Mouse (Mus musculus) kidney, postnatal 25 days (tissue): Measurements from ENCODE around the gene Wipf3.

Experiments
- DNase-seq, 2 experiments: peaks; one replicate each; pipeline ENCODE4 v3.0.0; 2021; ENCODE audit warnings: mixed read lengths in 2 of 2

The Wipf3 gene

GRCm38 (mm10) chr6:54537053-54537452, 107.7 kb downstream of the Wipf3 start:
- DNase-seq, result no peak

GRCm38 (mm10) chr6:54538773-54539173, 109.4 kb downstream of the Wipf3 start:
- no peak for DNase-seq

GRCm38 (mm10) chr6:54539396-54539795, 110.0 kb downstream of the Wipf3 start:
- no peak for DNase-seq

GRCm38 (mm10) chr6:54540252-54540887, 111.0 kb downstream of the Wipf3 start:
- DNase-seq, result no peak

DNA sequence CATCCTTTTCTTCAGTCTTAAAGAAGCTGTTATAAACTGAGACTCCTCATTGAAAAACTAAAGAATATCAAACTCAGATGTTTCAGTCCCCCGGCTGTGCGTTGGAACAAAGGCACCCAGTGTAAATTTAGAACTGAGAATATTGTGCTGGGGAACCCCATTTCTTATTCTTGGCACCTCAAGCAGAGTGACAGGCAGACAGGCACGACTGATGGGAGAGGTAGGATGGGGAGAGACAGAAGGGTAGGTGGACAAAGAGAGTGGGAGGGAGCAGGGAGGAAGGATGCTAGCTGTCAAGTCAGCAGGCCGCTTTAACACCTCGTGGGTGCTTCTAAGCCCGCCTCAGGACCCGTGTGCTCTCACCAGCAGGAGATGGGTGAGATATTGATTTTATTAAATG, 113.4 kb downstream of the Wipf3 start:
- DNase-seq, result no peak

DNA sequence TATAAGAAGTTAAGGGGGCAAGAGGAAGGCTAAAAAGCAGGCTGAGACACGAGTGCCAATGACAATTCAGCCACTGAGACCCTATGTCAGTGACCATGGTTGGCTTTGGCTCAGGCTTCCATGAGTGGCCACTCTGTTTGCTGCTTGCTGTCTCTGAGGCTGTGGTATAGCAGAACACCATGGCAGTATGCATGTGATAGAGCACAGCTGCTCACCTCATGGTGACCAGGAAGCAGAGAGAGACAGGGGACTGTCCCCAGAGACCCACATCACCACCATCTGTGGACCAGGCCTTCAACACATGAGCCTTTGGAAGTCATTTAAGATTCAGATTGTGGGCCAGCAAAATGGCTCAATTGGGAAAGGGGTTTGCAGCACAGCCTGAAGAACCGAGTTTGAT, 114.2 kb downstream of the Wipf3 start:
- DNase-seq, result no peak

GRCm38 (mm10) chr6:54548314-54549019, 119.1 kb downstream of the Wipf3 start:
- DNase-seq, result peak; percentile 40 to 56

GRCm38 (mm10) chr6:54549311-54549710, 119.9 kb downstream of the Wipf3 start:
- DNase-seq, result no peak

DNA sequence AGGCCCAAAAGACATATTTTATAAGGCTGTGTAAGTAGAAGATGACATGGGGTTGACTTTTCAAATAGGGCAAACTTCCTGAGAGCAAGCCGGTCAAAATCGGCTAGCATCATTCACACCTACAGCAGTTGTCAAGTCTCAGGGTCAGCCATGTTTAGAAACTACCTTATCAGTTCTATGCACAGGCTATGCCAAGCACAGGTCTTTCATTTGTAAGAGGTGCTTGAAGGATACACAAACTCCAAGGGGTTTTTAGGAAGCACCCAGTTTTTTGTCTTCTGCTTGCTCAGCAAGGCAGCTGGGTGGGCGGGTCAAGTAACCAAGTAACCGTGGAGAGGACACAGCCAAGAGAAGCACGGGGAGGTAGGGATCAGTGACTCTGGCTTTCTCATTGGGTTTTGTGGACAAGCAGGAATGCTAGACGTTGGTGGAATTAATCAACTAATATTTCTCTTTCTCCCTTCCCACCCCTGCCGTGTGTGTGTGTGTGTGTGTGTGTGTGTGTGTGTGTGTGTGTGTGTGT, 121.5 kb downstream of the Wipf3 start:
- no peak for DNase-seq

- no peak for DNase-seq
Observed at GRCm38 (mm10) chr6:54552721-54553413, 123.5 kb downstream of the Wipf3 start.
